Mouse (Mus musculus) retina, adult 2 months (tissue): ENCODE data around the gene Sgpp2.

Source experiments
- DNase-seq: peaks from one replicate; pipeline ENCODE4 v3.0.0-alpha.2; 2012; ENCODE audit warnings: low read depth, low spot score

Gene Sgpp2

GRCm38 (mm10) chr1:78338212-78338611 is 28.1 kb downstream of the Sgpp2 start:
- DNase-seq: no peak

- no peak for DNase-seq
Observed at GRCm38 (mm10) chr1:78339941-78340340, 29.8 kb downstream of the Sgpp2 start.

- no peak for DNase-seq
Observed at GRCm38 (mm10) chr1:78340584-78340983, 30.4 kb downstream of the Sgpp2 start.

GRCm38 (mm10) chr1:78347317-78347806 is 37.2 kb downstream of the Sgpp2 start:
- DNase-seq: no peak

- no peak for DNase-seq
Observed at GRCm38 (mm10) chr1:78349219-78349618, 39.1 kb downstream of the Sgpp2 start.

- DNase-seq: no peak
Observed at GRCm38 (mm10) chr1:78353254-78353653, 43.1 kb downstream of the Sgpp2 start.

- DNase-seq: no peak
Observed at GRCm38 (mm10) chr1:78355123-78355522, 45.0 kb downstream of the Sgpp2 start.

GRCm38 (mm10) chr1:78357415-78357814 is 47.3 kb downstream of the Sgpp2 start:
- no peak for DNase-seq

- no peak for DNase-seq
Observed at GRCm38 (mm10) chr1:78357868-78358267, 47.7 kb downstream of the Sgpp2 start.

GRCm38 (mm10) chr1:78363965-78364889 is 54.1 kb downstream of the Sgpp2 start:
- DNase-seq: no peak

- no peak for DNase-seq
Observed at GRCm38 (mm10) chr1:78367806-78368205, 57.7 kb downstream of the Sgpp2 start.

GRCm38 (mm10) chr1:78370121-78370520 is 60.0 kb downstream of the Sgpp2 start:
- no peak for DNase-seq

GRCm38 (mm10) chr1:78371569-78372236 is 61.6 kb downstream of the Sgpp2 start:
- no peak for DNase-seq

GRCm38 (mm10) chr1:78372316-78372715 is 62.2 kb downstream of the Sgpp2 start:
- DNase-seq: no peak

GRCm38 (mm10) chr1:78373836-78374235 is 63.7 kb downstream of the Sgpp2 start:
- no peak for DNase-seq

GRCm38 (mm10) chr1:78375058-78375457 is 64.9 kb downstream of the Sgpp2 start:
- DNase-seq: no peak

GRCm38 (mm10) chr1:78380950-78381349 is 70.8 kb downstream of the Sgpp2 start:
- DNase-seq: no peak

GRCm38 (mm10) chr1:78387854-78388253 is 77.7 kb downstream of the Sgpp2 start:
- no peak for DNase-seq

GRCm38 (mm10) chr1:78388848-78389247 is 78.7 kb downstream of the Sgpp2 start:
- DNase-seq: no peak

- DNase-seq: no peak
Observed at GRCm38 (mm10) chr1:78395191-78395735, 85.1 kb downstream of the Sgpp2 start.

- DNase-seq: no peak
Observed at GRCm38 (mm10) chr1:78395737-78396136, 85.6 kb downstream of the Sgpp2 start.

GRCm38 (mm10) chr1:78396320-78396913 is 86.3 kb downstream of the Sgpp2 start:
- no peak for DNase-seq
